Comparison of ENCODE assay signal across 8 mouse cellular contexts in the genomic region with DNA sequence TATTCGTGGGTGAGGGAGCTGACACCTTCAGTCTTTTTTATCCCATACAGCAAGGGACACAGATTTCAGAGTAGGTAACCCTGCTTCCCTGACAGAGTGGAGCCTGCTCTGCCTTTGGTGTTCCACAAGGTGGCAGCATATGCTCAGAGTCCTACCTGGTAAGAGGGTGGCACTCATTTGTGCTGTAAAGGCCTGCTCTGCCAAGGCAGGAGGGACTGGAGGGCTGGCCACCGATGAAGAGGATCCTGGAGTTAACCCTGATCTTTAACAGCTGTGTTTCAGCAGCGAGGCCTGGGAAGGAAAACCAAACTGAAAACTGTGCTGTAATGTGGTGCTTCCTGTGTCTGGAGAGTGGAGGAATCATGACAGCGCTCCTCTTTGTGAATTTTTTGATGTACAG.
DNase-seq lines count a peak whose midpoint lies in the region; ATAC-seq and TF ChIP-seq lines count a peak whose summit lies in the region.

No protein-coding gene starts in this region.

- H3K4me1 ChIP-seq in hindbrain, embryonic 11.5 days (replicated peaks; ENCODE audit: control insufficient read depth, insufficient read depth, low read length) = peaks cover 4% of the 10 kb centered on the region; the same call in 1 of the 2 replicates
- H3K4me1 ChIP-seq in hindbrain, embryonic 12.5 days = peaks cover 18% of the 10 kb centered on the region
- H3K4me1 ChIP-seq in forebrain, embryonic 13.5 days = peaks cover 15% of the 10 kb centered on the region
- H3K4me1 ChIP-seq in intestine, postnatal 0 days (replicated peaks; ENCODE audit: control insufficient read depth, insufficient read depth, low read length) = no peaks in the 10 kb centered on the region
- H3K4me1 ChIP-seq in lung, adult 2 months (ENCODE audit: control insufficient read depth, insufficient read depth, low read length) = peaks cover 6% of the 10 kb centered on the region

- H3K4me2 ChIP-seq in hindbrain, embryonic 11.5 days (replicated peaks; ENCODE audit: low read depth, low read length) = no peak overlapping the region
- H3K4me2 ChIP-seq in hindbrain, embryonic 12.5 days (replicated peaks) = no peak overlapping the region
- no peak overlapping the region for H3K4me2 ChIP-seq in forebrain, embryonic 13.5 days
- no peak overlapping the region for H3K4me2 ChIP-seq in intestine, postnatal 0 days (replicated peaks; ENCODE audit: low read depth)

- peak; percentile 56 for DNase-seq in hindbrain, embryonic 11.5 days (ENCODE audit: low spot score)
- peak; percentile 56 for DNase-seq in adrenal gland, adult 2 months
- peak; percentile 49 for DNase-seq in lung, adult 2 months
- peak; percentile 48 to 67 for DNase-seq in right cerebral cortex, adult 2 months (ENCODE audit: low spot score in 2 of 2)

- 33% methylated on average over 4 of the region's 4 CpGs for WGBS in hindbrain, embryonic 11.5 days
- WGBS in hindbrain, embryonic 12.5 days = 48% methylated on average over 4 of the region's 4 CpGs
- WGBS in forebrain, embryonic 13.5 days = 49% methylated on average over 4 of the region's 4 CpGs
- WGBS in intestine, postnatal 0 days = 32% methylated on average over 4 of the region's 4 CpGs
- WGBS in lung, adult 2 months = 40% methylated on average over 4 of the region's 4 CpGs

- peak; percentile 77 for TF ChIP-seq CTCF in intestine, postnatal 0 days (IDR thresholded peaks at IDR 0.05; ENCODE audit: low read depth)
- peak; percentile 88 for TF ChIP-seq CTCF in lung, adult 2 months (IDR thresholded peaks at IDR 0.05; ENCODE audit: insufficient read depth, low read length)

- H3K4me3 ChIP-seq in hindbrain, embryonic 11.5 days (ENCODE audit: low read depth, low read length) = no peak overlapping the region
- no peak overlapping the region for H3K4me3 ChIP-seq in hindbrain, embryonic 12.5 days
- no peak overlapping the region for H3K4me3 ChIP-seq in forebrain, embryonic 13.5 days
- no peak overlapping the region for H3K4me3 ChIP-seq in intestine, postnatal 0 days (ENCODE audit: low read depth, low read length)
- no peak overlapping the region for H3K4me3 ChIP-seq in lung, adult 2 months (replicated peaks; ENCODE audit: extremely low read depth, low read depth, low read length)

- no peak overlapping the region for H3K9ac ChIP-seq in hindbrain, embryonic 11.5 days (ENCODE audit: low read depth, low read length)
- H3K9ac ChIP-seq in hindbrain, embryonic 12.5 days = no peak overlapping the region
- no peak overlapping the region for H3K9ac ChIP-seq in forebrain, embryonic 13.5 days
- H3K9ac ChIP-seq in intestine, postnatal 0 days (ENCODE audit: low read depth, low read length) = no peak overlapping the region

- H3K36me3 ChIP-seq in hindbrain, embryonic 11.5 days (ENCODE audit: control insufficient read depth, insufficient read depth, low read length) = no peaks in the 10 kb centered on the region
- H3K36me3 ChIP-seq in hindbrain, embryonic 12.5 days = no peaks in the 10 kb centered on the region
- H3K36me3 ChIP-seq in forebrain, embryonic 13.5 days (ENCODE audit: poor library complexity, severe bottlenecking) = no peaks in the 10 kb centered on the region
- H3K36me3 ChIP-seq in intestine, postnatal 0 days (ENCODE audit: control insufficient read depth, insufficient read depth) = no peaks in the 10 kb centered on the region

- ATAC-seq in hindbrain, embryonic 11.5 days (ENCODE audit: low FRiP score) = no peak
- no peak for ATAC-seq in hindbrain, embryonic 12.5 days (ENCODE audit: low FRiP score)
- peak; percentile 44 for ATAC-seq in forebrain, embryonic 13.5 days
- no peak for ATAC-seq in intestine, postnatal 0 days
- no peak for ATAC-seq in megakaryocyte, adult 5-6 weeks (ENCODE audit: poor library complexity, severe bottlenecking)

- H3K27ac ChIP-seq in hindbrain, embryonic 11.5 days (ENCODE audit: low read depth, low read length) = no peak overlapping the region
- H3K27ac ChIP-seq in hindbrain, embryonic 12.5 days = no peak overlapping the region
- H3K27ac ChIP-seq in forebrain, embryonic 13.5 days = no peak overlapping the region
- H3K27ac ChIP-seq in intestine, postnatal 0 days (ENCODE audit: low read depth, low read length) = no peak overlapping the region

- no peaks in the 10 kb centered on the region for H3K9me3 ChIP-seq in hindbrain, embryonic 11.5 days (ENCODE audit: control insufficient read depth, low read length)
- no peaks in the 10 kb centered on the region for H3K9me3 ChIP-seq in hindbrain, embryonic 12.5 days (replicated peaks)
- no peaks in the 10 kb centered on the region for H3K9me3 ChIP-seq in forebrain, embryonic 13.5 days (replicated peaks)
- H3K9me3 ChIP-seq in intestine, postnatal 0 days (ENCODE audit: control insufficient read depth) = no peaks in the 10 kb centered on the region

- no peaks in the 10 kb centered on the region for H3K27me3 ChIP-seq in hindbrain, embryonic 11.5 days (ENCODE audit: control insufficient read depth, insufficient read depth, low read length)
- no peaks in the 10 kb centered on the region for H3K27me3 ChIP-seq in hindbrain, embryonic 12.5 days
- H3K27me3 ChIP-seq in forebrain, embryonic 13.5 days = no peaks in the 10 kb centered on the region
- no peaks in the 10 kb centered on the region for H3K27me3 ChIP-seq in intestine, postnatal 0 days (replicated peaks; ENCODE audit: control insufficient read depth, insufficient read depth, low read length)

- no peak for TF ChIP-seq POLR2A in lung, adult 2 months (IDR thresholded peaks at IDR 0.05; ENCODE audit: borderline replicate concordance, extremely low read depth, low read depth, low read length)
